Mouse (Mus musculus) adrenal gland, postnatal 4 days (tissue): ENCODE results near the gene Tnni3k. TPM values are rescaled to one million over a fixed set of nuclear protein-coding genes. Genes with fewer than 3 reads are reported as not detected.

Experiments
- DNase-seq, 2 experiments: peaks; one replicate each; pipeline ENCODE4 v3.0.0; 2021 to 2022; ENCODE audit warnings: low spot score in 2 of 2, mixed read lengths in 2 of 2
- total RNA-seq, 2 experiments: library from RNA; stranded (reverse); gene quantifications; 2 replicates each; pipeline ENCODE4 v1.2.3; 2021

The Tnni3k gene
- total RNA-seq, 2 experiments from 2014 or later = not detected

- no peak for DNase-seq
These were observed 288.9 kb downstream of the Tnni3k start for GRCm38 (mm10) chr3:154766321-154766720.

DNA sequence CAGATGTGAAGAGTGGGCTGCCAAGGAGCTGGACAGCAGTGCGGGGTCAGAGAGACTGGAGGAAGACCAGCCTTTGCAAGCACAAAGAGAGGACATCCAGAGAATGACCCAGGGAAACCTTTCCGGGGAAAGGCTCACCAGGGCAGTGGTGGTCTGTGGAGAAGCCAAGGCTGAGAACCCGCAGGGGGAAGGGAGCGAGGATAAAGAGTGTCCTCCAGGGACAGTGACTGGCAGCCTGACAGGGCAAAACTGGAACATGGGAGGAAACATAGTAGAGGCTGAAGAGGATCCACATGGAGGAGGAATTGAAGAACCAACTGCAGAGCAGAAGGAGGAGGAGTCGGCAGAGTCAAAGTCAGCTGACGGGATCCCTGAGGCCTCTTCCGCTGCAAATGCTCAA, 291.1 kb downstream of the Tnni3k start:
- no peak for DNase-seq

- no peak for DNase-seq
These were observed 291.8 kb downstream of the Tnni3k start for GRCm38 (mm10) chr3:154763374-154763773.

- no peak for DNase-seq
These were observed 294.1 kb downstream of the Tnni3k start for GRCm38 (mm10) chr3:154761108-154761507.

DNA sequence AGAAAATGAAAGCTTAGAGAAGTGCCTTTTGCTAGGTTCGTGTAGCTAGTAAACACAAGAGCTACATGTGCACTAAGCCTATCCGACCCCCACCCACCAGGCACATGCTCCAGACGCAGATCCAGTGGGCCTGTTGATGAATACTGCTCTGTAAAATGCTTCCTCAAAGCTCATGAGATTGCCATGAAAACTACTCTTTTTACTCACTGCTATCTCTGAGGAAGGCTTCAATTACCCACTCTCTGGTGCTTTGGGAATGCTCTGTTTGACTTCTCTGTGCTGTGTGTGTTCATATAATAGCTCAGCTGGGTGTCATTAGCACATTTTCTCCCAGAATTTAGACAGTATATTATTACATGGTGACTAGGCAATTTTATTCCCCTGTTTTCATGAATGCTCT, 297.1 kb downstream of the Tnni3k start:
- no peak for DNase-seq

DNA sequence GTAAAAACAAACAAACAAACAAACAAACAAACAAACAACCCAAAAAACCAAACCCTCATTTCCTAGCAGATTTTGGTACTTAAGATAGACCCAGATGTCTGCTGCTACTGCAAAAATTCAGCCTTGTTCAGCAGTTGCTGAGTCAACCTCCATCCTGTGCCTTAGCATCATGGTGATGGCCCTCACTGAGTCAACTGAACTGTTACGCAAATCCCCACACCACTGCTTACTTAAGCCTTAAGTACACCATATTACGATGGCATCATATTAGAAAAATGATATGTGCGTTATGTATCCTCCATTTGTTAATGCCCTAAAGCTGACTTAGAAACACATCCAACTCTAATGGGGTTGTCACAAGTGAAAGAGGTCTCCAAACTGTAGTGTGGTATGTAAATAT, 300.0 kb downstream of the Tnni3k start:
- DNase-seq = no peak

GRCm38 (mm10) chr3:154754505-154754904, 300.7 kb downstream of the Tnni3k start:
- DNase-seq = no peak

DNA sequence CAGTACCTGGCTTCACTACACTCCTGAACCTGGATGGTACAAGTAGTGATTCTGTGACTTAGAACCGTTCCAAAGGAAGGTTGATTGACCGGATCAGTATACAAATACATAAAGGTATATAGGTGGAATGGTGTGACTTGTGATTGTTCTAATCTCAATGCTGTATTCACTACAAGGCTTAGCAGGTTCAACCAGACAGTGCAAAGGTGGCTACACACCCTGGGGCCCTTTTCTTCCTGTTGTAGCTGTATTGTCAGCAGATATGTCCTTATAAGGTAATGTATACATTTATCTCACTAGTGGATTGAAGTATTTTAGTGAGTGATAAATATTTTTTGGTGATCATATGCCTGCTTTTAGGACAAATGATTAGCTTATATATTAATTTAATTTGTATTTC, 310.9 kb downstream of the Tnni3k start:
- DNase-seq = no peak

DNA sequence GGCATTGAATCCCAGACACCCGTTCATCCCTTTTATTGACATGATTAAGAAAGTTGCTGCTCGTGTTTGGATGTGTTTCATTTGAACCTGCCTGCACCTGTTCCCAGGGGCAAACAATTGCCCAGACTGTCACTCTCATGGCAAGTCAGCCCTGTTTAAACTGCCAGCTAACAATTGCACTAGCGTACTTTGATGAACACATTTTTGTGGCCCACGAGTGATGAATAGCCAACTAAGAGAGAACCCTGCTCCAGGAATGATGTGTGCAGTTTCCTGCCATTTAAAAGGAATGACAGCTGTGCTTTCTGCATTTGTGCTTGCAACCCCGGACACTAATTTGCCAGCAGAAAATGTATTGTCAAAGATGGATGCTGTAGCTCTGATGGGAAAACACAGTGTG, 312.3 kb downstream of the Tnni3k start:
- no peak for DNase-seq

DNA sequence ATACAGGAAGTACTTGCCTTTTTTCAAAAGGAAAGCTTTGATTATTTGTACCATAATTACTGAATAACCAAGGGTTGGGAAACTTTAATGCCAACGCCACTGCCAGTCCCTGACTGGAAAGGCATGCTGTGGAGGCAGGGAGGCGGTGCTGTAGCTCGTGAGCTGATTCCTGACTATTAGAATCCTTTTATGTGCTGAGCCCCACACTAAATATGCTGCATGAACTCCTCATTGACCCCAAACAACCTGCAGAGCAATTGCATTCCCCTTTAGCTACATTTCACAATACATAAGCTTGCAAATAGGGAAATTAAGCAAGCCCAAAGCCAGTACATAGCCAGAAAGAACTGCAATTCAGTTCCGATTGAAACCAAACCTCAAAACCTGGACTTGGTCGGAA, 313.7 kb downstream of the Tnni3k start:
- DNase-seq = no peak

Other genes starting within 250 kb of the Tnni3k start
- 10 to 100 TPM; 24.7 to 25.5 TPM for gene Fpgt, start 38.0 kb upstream of the Tnni3k start, total RNA-seq
- 1 to 10 TPM; 2.2 to 2.3 TPM for gene Lrriq3, start 38.0 kb upstream of the Tnni3k start, total RNA-seq